Mouse (Mus musculus) small intestine, adult 2 months (tissue): Measurements from ENCODE around the gene Stat3. TPM values are rescaled to one million over a fixed set of nuclear protein-coding genes. Genes with fewer than 3 reads are reported as not detected.
A peak's percentile ranks its signal among the peaks of the same experiment; 100 is the strongest.

Source experiments
- H3K27ac ChIP-seq: fragments of 200-500 bp; 2 replicates; pipeline ENCODE4 v1.5.1; 2012; ENCODE audit warnings: low read depth, low read length, control low read depth, inconsistent platforms; ENCODE audit not compliant: insufficient read depth
- H3K27me3 ChIP-seq: fragments of 200-500 bp; 2 replicates; pipeline ENCODE4 v1.6.1; 2012; ENCODE audit warnings: mild to moderate bottlenecking, moderate library complexity, low read length, inconsistent platforms; ENCODE audit not compliant: control insufficient read depth, insufficient read depth
- H3K36me3 ChIP-seq: fragments of 200-500 bp; 2 replicates; pipeline ENCODE4 v1.6.1; 2012; ENCODE audit warnings: mild to moderate bottlenecking, low read length, control low read depth, inconsistent platforms; ENCODE audit not compliant: control insufficient read depth, insufficient read depth
- H3K4me1 ChIP-seq: fragments of 200-500 bp; 2 replicates; pipeline ENCODE4 v1.6.1; 2012; ENCODE audit warnings: low read length, inconsistent platforms, mixed read lengths; ENCODE audit not compliant: control insufficient read depth, insufficient read depth, insufficient read length
- H3K4me3 ChIP-seq: fragments of 200-500 bp; 2 replicates; pipeline ENCODE4 v1.5.1; 2012; ENCODE audit warnings: low read depth, mild to moderate bottlenecking, control low read depth, inconsistent platforms, low read length, moderate library complexity
- CTCF ChIP-seq: fragments of 200-500 bp; IDR thresholded peaks from 2 replicates; pipeline ENCODE4 v1.5.1; 2012; ENCODE audit warnings: low read depth, mild to moderate bottlenecking, control low read depth, inconsistent platforms, low read length, moderate library complexity, mixed read lengths; ENCODE audit not compliant: insufficient replicate concordance, insufficient read length; ENCODE audit errors: extremely low read depth
- POLR2A ChIP-seq: fragments of 200-500 bp; IDR thresholded peaks from 2 replicates; pipeline ENCODE4 v1.6.1; 2012; ENCODE audit warnings: low read depth, mild to moderate bottlenecking, control low read depth, inconsistent platforms, low read length, moderate library complexity
- WGBS: fragments of 180-500 bp; shearing (Covaris S2); methylation state at CpG from one replicate; pipeline ENCODE4 v1.1.7; 2018; 5-methylcytosine and 5-hydroxymethylcytosine counted together
- polyA plus RNA-seq: library from polyadenylated mRNA; depleted of rRNA; stranded (reverse); fragments of >200 nt; gene quantifications from 2 replicates; pipeline ENCODE4 v1.2.3, GENCODE M21; 2012

Stat3 gene
- polyA plus RNA-seq, 1 experiment: 106 TPM

DNA sequence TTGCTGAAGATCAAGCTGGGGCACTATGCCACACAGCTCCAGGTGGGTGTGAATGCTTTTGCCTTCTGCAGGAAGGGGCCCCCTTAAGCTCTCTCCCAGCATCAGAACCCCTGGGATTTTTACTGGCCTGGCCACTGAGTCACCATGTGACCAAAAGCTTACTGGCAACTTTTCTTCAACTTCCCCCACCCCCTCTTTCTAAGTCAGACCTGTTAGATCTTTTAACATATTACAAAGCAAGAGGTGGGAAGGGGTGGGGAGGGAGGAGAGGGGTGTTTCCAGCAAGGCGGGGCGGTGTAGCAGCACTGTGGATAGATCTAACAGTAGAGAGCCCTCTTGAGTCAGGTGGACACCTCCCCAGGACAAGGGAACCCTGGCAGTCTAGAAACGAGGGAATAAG lies 77.5 kb downstream of the Stat3 start:
- 87% methylated on average over 3 of the region's 3 CpGs for WGBS
- Histone ChIP-seq H3K36me3 (peaks cover 3% of the 10 kb centered on the region; the same call in 1 of the 2 replicates), H3K27me3 (no peaks in the 10 kb centered on the region), H3K4me3 (no peak overlapping the region), H3K27ac (no peak overlapping the region), H3K4me1 (peaks cover 9% of the 10 kb centered on the region)
- TF ChIP-seq CTCF (no peak), POLR2A (no peak)

- Histone ChIP-seq H3K27me3 (no peaks in the 10 kb centered on the region), H3K27ac (no peak overlapping the region), H3K4me3 (peak overlapping the region; percentile 92), H3K4me1 (peaks cover 9% of the 10 kb centered on the region), H3K36me3 (peaks cover 3% of the 10 kb centered on the region; the same call in 1 of the 2 replicates)
- TF ChIP-seq CTCF: no peak
- TF ChIP-seq POLR2A: no peak
- WGBS: 75% methylated on average over 7 of the region's 7 CpGs
These were observed 78.0 kb downstream of the Stat3 start for GRCm38 (mm10) chr11:100861335-100861734.

GRCm38 (mm10) chr11:100860198-100861048 lies 78.9 kb downstream of the Stat3 start:
- Histone ChIP-seq H3K27ac (peak overlapping the region; percentile 55), H3K36me3 (peaks cover 3% of the 10 kb centered on the region; the same call in 1 of the 2 replicates), H3K4me1 (peaks cover 9% of the 10 kb centered on the region), H3K4me3 (peak overlapping the region; percentile 92), H3K27me3 (no peaks in the 10 kb centered on the region)
- 1% methylated on average over 55 of the region's 55 CpGs for WGBS
- TF ChIP-seq POLR2A (peak; percentile 44), CTCF (no peak)

DNA sequence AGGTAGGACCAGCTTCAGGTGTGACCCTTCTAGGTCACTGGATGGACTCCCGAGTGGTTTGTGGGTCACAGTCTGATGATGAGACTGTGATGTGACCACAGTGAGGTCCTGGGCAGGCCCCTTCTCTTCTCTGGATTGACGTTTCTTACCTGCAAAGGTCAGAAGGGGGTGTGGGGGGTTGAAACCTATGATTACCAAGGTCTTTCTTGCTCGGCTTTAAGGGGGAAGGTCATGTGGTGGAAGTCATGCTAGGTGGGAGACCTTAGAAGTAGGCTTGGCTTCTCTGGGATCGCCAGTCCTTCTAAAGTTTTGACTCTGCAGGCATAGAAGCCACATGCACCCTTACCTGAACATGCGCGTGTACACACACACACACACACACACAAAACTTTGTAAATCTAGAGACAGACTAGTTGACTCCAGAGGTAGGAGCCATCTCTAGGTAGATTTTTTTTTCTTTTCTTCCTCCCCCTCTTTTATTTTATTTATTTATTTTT lies 79.7 kb downstream of the Stat3 start:
- no peak overlapping the region for H3K27ac ChIP-seq
- H3K4me1 ChIP-seq: peaks cover 9% of the 10 kb centered on the region
- WGBS: 43% methylated on average over 6 of the region's 6 CpGs
- TF ChIP-seq POLR2A: no peak
- no peak for TF ChIP-seq CTCF
- H3K36me3 ChIP-seq: no peaks in the 10 kb centered on the region
- no peak overlapping the region for H3K4me3 ChIP-seq
- no peaks in the 10 kb centered on the region for H3K27me3 ChIP-seq

- H3K4me1 ChIP-seq: peaks cover 9% of the 10 kb centered on the region
- H3K4me3 ChIP-seq: peak within 1 kb of the TSS; percentile 92
- no peak within 1 kb of the TSS for H3K27ac ChIP-seq
- no peaks in the 10 kb centered on the region for H3K27me3 ChIP-seq
- H3K36me3 ChIP-seq: no peaks in the 10 kb centered on the region
- WGBS: 35% methylated on average over 9 of the region's 9 CpGs
- no peak for TF ChIP-seq POLR2A
- no peak for TF ChIP-seq CTCF
These were observed 80.3 kb downstream of the Stat3 start, which contains the start of gene Stat5a for GRCm38 (mm10) chr11:100858935-100859578. TSS of gene Stat5a (plus strand) at chr11:100859351.

DNA sequence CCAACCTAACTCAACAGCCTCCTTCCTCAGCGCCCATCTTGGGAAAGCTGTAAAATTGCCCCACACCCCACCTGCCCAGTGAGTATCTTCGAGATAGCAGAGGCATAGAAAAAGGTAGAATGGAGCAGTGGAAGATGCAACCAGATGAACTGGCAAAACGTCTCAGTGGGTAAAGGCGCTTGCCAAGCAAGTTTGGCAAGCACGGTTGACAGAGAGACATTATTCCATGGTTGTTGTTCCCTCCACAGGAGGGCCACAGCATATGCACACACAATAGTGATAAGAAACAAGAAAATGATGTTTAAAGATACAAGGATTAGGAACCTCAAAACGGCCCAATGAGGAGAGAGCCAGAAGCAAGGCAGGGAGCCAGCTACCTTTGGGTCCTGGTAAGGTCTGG lies 81.4 kb downstream of the Stat3 start:
- Histone ChIP-seq H3K4me1 (peaks cover 9% of the 10 kb centered on the region), H3K4me3 (no peak overlapping the region), H3K27me3 (no peaks in the 10 kb centered on the region), H3K36me3 (no peaks in the 10 kb centered on the region), H3K27ac (no peak overlapping the region)
- TF ChIP-seq POLR2A (no peak), CTCF (no peak)
- 56% methylated on average over 6 of the region's 6 CpGs for WGBS

DNA sequence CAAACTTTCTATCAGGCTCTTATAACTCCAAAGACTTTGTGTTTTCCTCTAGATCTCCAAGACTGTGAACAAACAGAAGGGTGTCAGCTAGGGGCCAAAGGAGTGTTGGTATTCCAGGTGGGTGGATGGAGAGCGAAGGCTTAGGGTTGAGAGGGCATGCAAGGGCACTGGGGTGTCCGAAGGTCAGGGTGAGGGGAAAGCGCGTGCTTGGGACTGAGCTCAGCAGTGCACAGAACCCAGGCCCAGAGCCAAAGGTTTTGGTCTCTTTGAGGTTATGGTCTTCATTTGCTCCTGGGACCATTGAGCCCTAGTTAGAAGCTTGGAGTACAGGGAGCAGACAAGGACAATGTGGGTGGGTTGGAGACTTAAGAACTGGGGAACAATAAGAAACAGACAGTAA lies 84.2 kb downstream of the Stat3 start:
- Histone ChIP-seq H3K27ac (no peak overlapping the region), H3K4me3 (no peak overlapping the region), H3K4me1 (peaks cover 10% of the 10 kb centered on the region), H3K27me3 (no peaks in the 10 kb centered on the region), H3K36me3 (no peaks in the 10 kb centered on the region)
- TF ChIP-seq CTCF (no peak), POLR2A (no peak)
- WGBS: 96% methylated on average over 4 of the region's 4 CpGs
